Mouse (Mus musculus) spleen, adult 2 months (tissue): ENCODE measurements around the gene Vmn2r25. TPM values are rescaled to one million over a fixed set of nuclear protein-coding genes. Genes with fewer than 3 reads are reported as not detected.
"Not testable (repeated sequence)": the region's sequence is repeated elsewhere in the genome, so short reads cannot be mapped to it uniquely, and the experiment has no call there.

Source experiments
- DNase-seq, 2 experiments: peaks; one replicate each; pipeline versions ENCODE4 v3.0.0 to v3.0.0-alpha.2; 2012 to 2021; ENCODE audit warnings: low spot score in 2 of 2, low read depth in 1 of 2
- H3K27ac ChIP-seq: fragments of 200-500 bp; 2 replicates; pipeline ENCODE4 v1.5.1; 2012; ENCODE audit warnings: low read length, inconsistent platforms; ENCODE audit not compliant: insufficient read depth
- H3K27me3 ChIP-seq: fragments of 200-500 bp; 2 replicates; pipeline ENCODE4 v1.6.1; 2012; ENCODE audit warnings: mild to moderate bottlenecking, moderate library complexity, low read length, inconsistent platforms; ENCODE audit not compliant: control insufficient read depth, insufficient read depth
- H3K36me3 ChIP-seq: fragments of 200-500 bp; 2 replicates; pipeline ENCODE4 v1.6.1; 2012; ENCODE audit warnings: mild to moderate bottlenecking, low read length, inconsistent platforms; ENCODE audit not compliant: control insufficient read depth, insufficient read depth
- H3K4me1 ChIP-seq: fragments of 200-500 bp; 2 replicates; pipeline ENCODE4 v1.6.1; 2011; ENCODE audit warnings: inconsistent platforms; ENCODE audit not compliant: control insufficient read depth, insufficient read depth, insufficient read length
- H3K4me3 ChIP-seq: fragments of 200-500 bp; 2 replicates; pipeline ENCODE4 v1.5.1; 2011; ENCODE audit warnings: mild to moderate bottlenecking, inconsistent platforms; ENCODE audit not compliant: insufficient read depth, insufficient read length; ENCODE audit errors: extremely low read depth
- CTCF ChIP-seq: fragments of 200-500 bp; IDR thresholded peaks from 2 replicates; pipeline ENCODE4 v1.5.1; 2011; ENCODE audit warnings: mild to moderate bottlenecking, inconsistent platforms; ENCODE audit not compliant: insufficient read depth, insufficient read length, insufficient replicate concordance; ENCODE audit errors: extremely low read depth
- POLR2A ChIP-seq: fragments of 200-500 bp; IDR thresholded peaks from 2 replicates; pipeline ENCODE4 v1.6.1; 2011; ENCODE audit warnings: low read depth, low read length, inconsistent platforms
- WGBS: fragments of 180-500 bp; shearing (Covaris S2); methylation state at CpG from one replicate; pipeline ENCODE4 v1.1.7; 2018; 5-methylcytosine and 5-hydroxymethylcytosine counted together
- polyA plus RNA-seq: library from polyadenylated mRNA; depleted of rRNA; stranded (reverse); fragments of >200 nt; gene quantifications from 2 replicates; pipeline ENCODE4 v1.2.3, GENCODE M21; 2012; rRNA removed

The Vmn2r25 gene
- not detected in 2 replicates for polyA plus RNA-seq

DNA sequence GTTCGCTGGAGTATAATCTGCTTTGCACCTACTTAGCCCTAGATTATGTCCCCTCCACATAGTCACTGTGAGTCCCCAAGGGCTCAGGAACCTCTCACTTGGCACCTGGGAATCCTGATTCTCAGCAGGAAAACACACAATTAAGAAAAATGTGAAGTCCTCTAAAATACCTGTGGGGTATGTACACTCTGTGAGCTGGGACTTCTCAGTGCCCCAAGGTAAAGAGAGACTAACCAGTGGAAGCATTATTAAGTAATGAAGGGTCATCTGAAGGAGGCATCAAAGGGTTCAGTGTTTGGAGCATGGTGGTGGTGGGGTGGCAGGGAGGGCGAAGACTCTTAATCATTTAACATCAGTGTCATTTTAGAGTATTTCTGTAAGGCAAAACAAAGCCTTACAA is at the start of gene Vmn2r25:
Gene Vmn2r25, minus strand, starts transcription at position 101 of the 400 bp plus-strand sequence.
- not testable (repeated sequence) for H3K36me3 ChIP-seq, H3K4me3 ChIP-seq, DNase-seq, H3K27me3 ChIP-seq, H3K4me1 ChIP-seq, H3K27ac ChIP-seq
- 59% methylated on average over 1 of the region's 2 CpGs for WGBS

GRCm38 (mm10) chr6:123819951-123820350 is 33.3 kb downstream of the Vmn2r25 start:
- WGBS: 81% methylated on average over 8 of the region's 8 CpGs
- H3K4me3 ChIP-seq: no peak overlapping the region
- no peaks in the 10 kb centered on the region for H3K36me3 ChIP-seq
- H3K27ac ChIP-seq: no peak overlapping the region
- H3K4me1 ChIP-seq: no peaks in the 10 kb centered on the region
- DNase-seq: no peak
- TF ChIP-seq CTCF (no peak), POLR2A (no peak)
- H3K27me3 ChIP-seq: no peaks in the 10 kb centered on the region

DNA sequence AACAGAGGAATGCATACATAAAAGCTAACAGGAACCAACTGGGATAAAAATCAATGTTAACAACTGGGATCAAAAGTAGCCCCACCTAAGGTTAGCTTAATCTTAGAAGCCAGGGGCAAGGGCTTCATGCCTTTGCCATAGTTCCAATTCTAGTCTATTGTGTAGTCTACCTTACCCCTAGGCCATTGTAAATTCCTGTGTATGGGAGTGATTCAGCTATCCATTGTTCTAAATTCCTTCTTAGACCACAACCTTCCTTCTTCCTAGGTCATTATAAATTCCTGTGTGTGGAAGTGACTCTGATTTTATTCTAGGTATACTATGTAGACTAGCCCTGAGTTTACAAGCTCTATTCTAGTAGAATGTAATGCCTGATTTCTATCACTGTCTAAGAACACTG is 43.0 kb downstream of the Vmn2r25 start:
- not testable (repeated sequence) for H3K4me1 ChIP-seq, H3K36me3 ChIP-seq, H3K27ac ChIP-seq, DNase-seq, H3K27me3 ChIP-seq, H3K4me3 ChIP-seq

- Histone ChIP-seq H3K36me3 (no peaks in the 10 kb centered on the region), H3K4me3 (no peak overlapping the region), H3K27me3 (no peaks in the 10 kb centered on the region), H3K27ac (no peak overlapping the region), H3K4me1 (no peaks in the 10 kb centered on the region)
- no peak for TF ChIP-seq POLR2A
- no peak for TF ChIP-seq CTCF
- 57% methylated on average over 9 of the region's 9 CpGs for whole genome bisulfite sequencing
- no peak for DNase-seq
Measured at GRCm38 (mm10) chr6:123793746-123794145, 59.5 kb downstream of the Vmn2r25 start.

DNA sequence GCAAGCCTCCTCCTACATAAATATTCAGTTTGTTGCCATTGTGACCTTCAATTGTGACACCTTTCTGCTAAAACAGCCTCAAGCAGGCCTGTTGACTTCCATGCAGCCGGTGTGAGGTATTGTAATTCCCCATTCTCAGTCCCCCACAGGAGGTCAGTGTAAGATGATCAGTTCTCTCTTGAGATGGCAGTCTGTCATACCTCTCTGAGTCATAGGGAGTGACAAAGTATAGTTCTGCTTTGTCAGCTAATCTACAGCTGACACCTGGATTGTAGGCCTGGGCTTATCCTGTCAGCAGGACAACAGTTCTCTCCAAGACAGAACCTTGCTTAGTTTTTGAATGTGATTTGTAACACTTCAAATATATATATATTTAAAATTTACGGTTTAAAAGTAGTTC is 68.4 kb downstream of the Vmn2r25 start:
- WGBS: 61% methylated on average over 2 of the region's 2 CpGs
- H3K4me3 ChIP-seq: no peak overlapping the region
- H3K36me3 ChIP-seq: no peaks in the 10 kb centered on the region
- H3K27ac ChIP-seq: no peak overlapping the region
- H3K4me1 ChIP-seq: no peaks in the 10 kb centered on the region
- no peak for DNase-seq
- TF ChIP-seq CTCF (no peak), POLR2A (no peak)
- H3K27me3 ChIP-seq: no peaks in the 10 kb centered on the region

GRCm38 (mm10) chr6:123778579-123778978 is 74.7 kb downstream of the Vmn2r25 start, which contains the start of gene Vmn2r24:
Gene Vmn2r24 (plus strand): TSS chr6:123778879.
- WGBS: 81% methylated on average over 1 of the region's 1 CpGs
- no peak for TF ChIP-seq POLR2A
- TF ChIP-seq CTCF: no peak
- H3K4me3 ChIP-seq: no peak within 1 kb of the TSS
- no peak within 1 kb of the TSS for H3K27ac ChIP-seq
- H3K4me1 ChIP-seq: no peaks in the 10 kb centered on the region
- no peaks in the 10 kb centered on the region for H3K36me3 ChIP-seq
- no peaks in the 10 kb centered on the region for H3K27me3 ChIP-seq
- no peak for DNase-seq

Other genes with a start within 250 kb of the Vmn2r25 start
- gene Vmn2r22, start 202.7 kb downstream of the Vmn2r25 start, polyA plus RNA-seq: not detected in 2 replicates
- not detected in 2 replicates for gene Vmn2r23, start 150.8 kb downstream of the Vmn2r25 start, polyA plus RNA-seq
- not detected in 2 replicates for gene Vmn2r24, start 74.6 kb downstream of the Vmn2r25 start, polyA plus RNA-seq
- gene Vmn2r26, start 171.1 kb upstream of the Vmn2r25 start, polyA plus RNA-seq: not detected in 2 replicates